Mouse (Mus musculus) lung, embryonic 14.5 days (tissue): ENCODE measurements around the gene Ifna1. TPM values are rescaled to one million over a fixed set of nuclear protein-coding genes. Genes with fewer than 3 reads are reported as not detected.

ENCODE experiments used
- ATAC-seq: fragments of 200-750 bp; cut with Nextera tagmentation; 2 replicates; pipeline ENCODE4 v1.8.0; 2017; ENCODE audit warnings: mild to moderate bottlenecking, moderate TSS enrichment, moderate library complexity; ENCODE audit not compliant: insufficient read depth
- DNase-seq: peaks from one replicate; pipeline ENCODE4 v3.0.0-alpha.2; 2015
- H3K27ac ChIP-seq: fragments of 300-500 bp; sonication (generic); 2 replicates; pipeline ENCODE4 v1.5.1; 2014; ENCODE audit warnings: low read depth, mild to moderate bottlenecking, moderate library complexity
- H3K27me3 ChIP-seq: fragments of 300-500 bp; sonication (generic); 2 replicates; pipeline ENCODE4 v1.6.1; 2014; ENCODE audit warnings: low read length, control low read depth; ENCODE audit not compliant: insufficient read depth
- H3K36me3 ChIP-seq: fragments of 300-500 bp; sonication (generic); 2 replicates; pipeline ENCODE4 v1.6.1; 2014; ENCODE audit warnings: control low read depth; ENCODE audit not compliant: insufficient read depth
- H3K4me1 ChIP-seq: fragments of 300-500 bp; sonication (generic); 2 replicates; pipeline ENCODE4 v1.6.1; 2014; ENCODE audit warnings: antibody characterized with exemption, control low read depth; ENCODE audit not compliant: insufficient read depth
- H3K4me2 ChIP-seq: fragments of 300-500 bp; sonication (generic); 2 replicates; pipeline ENCODE4 v1.6.1; 2014; ENCODE audit warnings: mild to moderate bottlenecking
- H3K4me3 ChIP-seq: fragments of 300-500 bp; sonication (generic); 2 replicates; pipeline ENCODE4 v1.5.1; 2014; ENCODE audit warnings: low read depth, low read length
- H3K9ac ChIP-seq: fragments of 300-500 bp; sonication (generic); 2 replicates; pipeline ENCODE4 v1.6.1; 2014
- H3K9me3 ChIP-seq: fragments of 300-500 bp; sonication (generic); 2 replicates; pipeline ENCODE4 v1.6.1; 2016; ENCODE audit warnings: low read depth, low read length, control low read depth
- CTCF ChIP-seq: IDR thresholded peaks from 2 replicates; pipeline ENCODE4 v1.5.1; 2016; ENCODE audit warnings: antibody characterized with exemption, low read depth
- WGBS: fragments of 180-500 bp; shearing (Covaris S2); extraction: QIAGEN DNeasy Blood & Tissue Kit; methylation state at CpG from one replicate; pipeline ENCODE4 v1.1.7; 2014; 5-methylcytosine and 5-hydroxymethylcytosine counted together
- polyA plus RNA-seq: library from polyadenylated mRNA; unstranded; fragments of >200 nt; fragmentation: Nextera tagmentation; extraction: Ambion mirVana; gene quantifications from 2 replicates; pipeline ENCODE4 v1.2.1, GENCODE M21; 2014

Gene Ifna1
- polyA plus RNA-seq, 1 experiment from 2014 or later = not detected

GRCm38 (mm10) chr4:88863309-88863708 lies 13.4 kb downstream of the Ifna1 start:
- H3K27ac ChIP-seq = no peak overlapping the region
- DNase-seq (no peak), ATAC-seq (no peak)
- 5% methylated on average over 7 of the region's 7 CpGs for WGBS
- no peak overlapping the region for H3K4me2 ChIP-seq
- no peak overlapping the region for H3K4me3 ChIP-seq
- no peak overlapping the region for H3K9ac ChIP-seq
- no peak for TF ChIP-seq CTCF
- H3K27me3 ChIP-seq = peaks cover 4% of the 10 kb centered on the region; the same call in 1 of the 2 replicates
- no peaks in the 10 kb centered on the region for H3K36me3 ChIP-seq
- no peaks in the 10 kb centered on the region for H3K9me3 ChIP-seq
- no peaks in the 10 kb centered on the region for H3K4me1 ChIP-seq

GRCm38 (mm10) chr4:88864599-88864998 lies 14.7 kb downstream of the Ifna1 start:
- TF ChIP-seq CTCF = no peak
- Histone ChIP-seq H3K4me2 (no peak overlapping the region), H3K27me3 (peaks cover 4% of the 10 kb centered on the region; the same call in 1 of the 2 replicates), H3K9ac (no peak overlapping the region), H3K4me1 (no peaks in the 10 kb centered on the region), H3K9me3 (no peaks in the 10 kb centered on the region), H3K4me3 (no peak overlapping the region), H3K36me3 (no peaks in the 10 kb centered on the region), H3K27ac (no peak overlapping the region)
- 50% methylated on average over 9 of the region's 9 CpGs for WGBS
- no peak for DNase-seq
- ATAC-seq = no peak

GRCm38 (mm10) chr4:88865011-88865569 lies 15.2 kb downstream of the Ifna1 start:
- Histone ChIP-seq H3K27ac (no peak overlapping the region), H3K27me3 (peaks cover 4% of the 10 kb centered on the region; the same call in 1 of the 2 replicates), H3K4me1 (no peaks in the 10 kb centered on the region), H3K4me3 (no peak overlapping the region), H3K36me3 (no peaks in the 10 kb centered on the region), H3K4me2 (no peak overlapping the region), H3K9me3 (no peaks in the 10 kb centered on the region), H3K9ac (no peak overlapping the region)
- 42% methylated on average over 6 of the region's 6 CpGs for WGBS
- ATAC-seq (no peak), DNase-seq (no peak)
- no peak for TF ChIP-seq CTCF

GRCm38 (mm10) chr4:88867366-88867925 lies 17.6 kb downstream of the Ifna1 start:
- H3K9me3 ChIP-seq = no peaks in the 10 kb centered on the region
- H3K4me1 ChIP-seq = no peaks in the 10 kb centered on the region
- peaks cover 4% of the 10 kb centered on the region; the same call in 1 of the 2 replicates for H3K27me3 ChIP-seq
- WGBS = 1% methylated on average over 8 of the region's 8 CpGs
- no peak overlapping the region for H3K27ac ChIP-seq
- H3K4me3 ChIP-seq = peak overlapping the region; percentile 51
- H3K9ac ChIP-seq = no peak overlapping the region
- peak overlapping the region; percentile 87 for H3K4me2 ChIP-seq
- TF ChIP-seq CTCF = peak; percentile 94
- H3K36me3 ChIP-seq = no peaks in the 10 kb centered on the region
- peak; percentile 87 for DNase-seq
- peak; percentile 79 for ATAC-seq

- H3K27ac ChIP-seq = no peak overlapping the region; the same call in 1 of the 2 replicates
- peak; percentile 69 for ATAC-seq
- peak overlapping the region; percentile 87 for H3K4me2 ChIP-seq
- no peaks in the 10 kb centered on the region for H3K36me3 ChIP-seq
- H3K9ac ChIP-seq = peak overlapping the region; percentile 48
- DNase-seq = peak; percentile 72
- TF ChIP-seq CTCF = no peak
- peak overlapping the region; percentile 51 for H3K4me3 ChIP-seq
- H3K4me1 ChIP-seq = no peaks in the 10 kb centered on the region
- 5% methylated on average over 31 of the region's 31 CpGs for WGBS
- no peaks in the 10 kb centered on the region for H3K9me3 ChIP-seq
- peaks cover under 1% of the 10 kb centered on the region; the same call in 1 of the 2 replicates for H3K27me3 ChIP-seq
These were observed 18.3 kb downstream of the Ifna1 start for GRCm38 (mm10) chr4:88867926-88868911.

GRCm38 (mm10) chr4:88872691-88873090 lies 22.8 kb downstream of the Ifna1 start:
- 0% methylated on average over 2 of the region's 2 CpGs for WGBS
- peak; percentile 78 for TF ChIP-seq CTCF
- Histone ChIP-seq H3K27me3 (no peaks in the 10 kb centered on the region), H3K4me1 (no peaks in the 10 kb centered on the region), H3K4me3 (no peak overlapping the region), H3K27ac (no peak overlapping the region), H3K4me2 (no peak overlapping the region), H3K9me3 (no peaks in the 10 kb centered on the region), H3K9ac (no peak overlapping the region), H3K36me3 (no peaks in the 10 kb centered on the region)
- DNase-seq = peak; percentile 86
- no peak for ATAC-seq
